Mouse (Mus musculus): ENCODE results near the gene Sorl1.

DNA sequence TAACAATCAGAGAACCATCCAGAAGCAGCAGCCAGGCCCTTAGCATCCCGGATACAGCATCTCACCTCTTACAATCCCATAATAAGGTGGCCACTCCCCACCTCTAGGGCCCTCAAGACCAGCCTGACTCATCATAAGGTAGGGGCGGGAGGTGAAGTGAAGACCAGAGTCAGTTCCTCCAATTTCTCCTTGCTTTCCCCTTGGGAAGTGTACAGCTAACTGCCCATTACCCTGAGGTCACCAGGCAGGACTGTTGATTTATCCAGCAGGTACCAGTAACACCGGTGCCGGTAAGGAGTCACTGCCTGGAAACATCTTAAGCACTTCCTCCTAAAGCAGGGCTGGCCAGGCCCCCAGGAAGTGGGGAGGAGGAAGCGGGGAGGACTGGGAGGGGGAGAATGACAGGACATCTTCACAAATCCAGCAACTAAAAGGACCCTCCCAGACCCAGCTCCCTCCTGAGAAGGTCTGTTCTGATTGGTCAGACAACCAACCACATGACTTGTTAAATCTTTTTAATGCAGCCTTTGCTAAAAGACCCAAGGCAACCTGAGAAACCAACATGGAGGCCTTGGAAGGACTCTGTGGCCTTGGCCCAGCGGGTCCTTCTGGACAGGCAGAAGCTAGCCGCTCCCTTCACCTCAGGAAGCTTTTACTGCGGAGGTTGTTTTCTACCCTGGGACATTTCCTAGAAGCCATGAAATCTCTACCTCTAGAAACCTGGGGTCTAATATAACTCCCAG lies 26.2 kb downstream of the Sorl1 start:
- TF ChIP-seq CTCF (IDR thresholded peaks at IDR 0.05; ENCODE audit: low read depth, low read length) (no peak), POLR2A (IDR thresholded peaks at IDR 0.05; ENCODE audit: borderline replicate concordance, low read depth, low read length) (no peak)

Measured in bone marrow macrophage, adult 2 months (primary cell).